Mouse (Mus musculus): ENCODE data around the gene Gbp3. TPM values are rescaled to one million over a fixed set of nuclear protein-coding genes. Genes with fewer than 3 reads are reported as not detected.

Gene Gbp3
- polyA plus RNA-seq, 1 experiment from 2014 or later = 0.86 TPM

- H3K4me1 ChIP-seq = no peaks in the 10 kb centered on the region
- H3K36me3 ChIP-seq = no peaks in the 10 kb centered on the region
- no peak overlapping the region for H3K9ac ChIP-seq
- H3K27ac ChIP-seq = no peak overlapping the region
- H3K9me3 ChIP-seq (replicated peaks) = no peaks in the 10 kb centered on the region
- no peak for ATAC-seq
- no peaks in the 10 kb centered on the region for H3K27me3 ChIP-seq (replicated peaks)
- H3K4me2 ChIP-seq = no peak overlapping the region
- no peak overlapping the region for H3K4me3 ChIP-seq
- 63% methylated on average over 4 of the region's 4 CpGs for WGBS (ENCODE audit: insufficient replicate concordance)
Observed at GRCm38 (mm10) chr3:142590431-142591067, 30.7 kb downstream of the Gbp3 start.

- Histone ChIP-seq H3K9me3 (replicated peaks) (no peaks in the 10 kb centered on the region), H3K4me3 (no peak within 1 kb of the TSS), H3K27ac (no peak within 1 kb of the TSS), H3K27me3 (replicated peaks) (no peaks in the 10 kb centered on the region), H3K36me3 (no peaks in the 10 kb centered on the region), H3K4me1 (no peaks in the 10 kb centered on the region), H3K9ac (no peak within 1 kb of the TSS), H3K4me2 (no peak within 1 kb of the TSS)
- ATAC-seq = no peak
- 59% methylated on average over 1 of the region's 1 CpGs for WGBS (ENCODE audit: insufficient replicate concordance)
Observed at GRCm38 (mm10) chr3:142594547-142594946, 34.7 kb downstream of the Gbp3 start, which contains the start of gene Gbp2b. Gene Gbp2b, plus strand, starts transcription at chr3:142594847.

- Histone ChIP-seq H3K9me3 (replicated peaks) (no peaks in the 10 kb centered on the region), H3K36me3 (no peaks in the 10 kb centered on the region), H3K9ac (no peak overlapping the region), H3K27ac (no peak overlapping the region), H3K4me3 (no peak overlapping the region), H3K4me1 (no peaks in the 10 kb centered on the region), H3K27me3 (replicated peaks) (no peaks in the 10 kb centered on the region), H3K4me2 (no peak overlapping the region)
- no peak for ATAC-seq
- 39% methylated on average over 3 of the region's 3 CpGs for WGBS (ENCODE audit: insufficient replicate concordance)
Observed at GRCm38 (mm10) chr3:142597923-142598322, 38.1 kb downstream of the Gbp3 start.

GRCm38 (mm10) chr3:142601675-142602074 is 41.8 kb downstream of the Gbp3 start:
- no peak for ATAC-seq
- Histone ChIP-seq H3K4me1 (no peaks in the 10 kb centered on the region), H3K9ac (no peak overlapping the region)

GRCm38 (mm10) chr3:142618658-142619057 is 58.8 kb downstream of the Gbp3 start:
- H3K9ac ChIP-seq = no peak overlapping the region
- ATAC-seq = no peak
- no peaks in the 10 kb centered on the region for H3K36me3 ChIP-seq
- 66% methylated on average over 3 of the region's 3 CpGs for WGBS (ENCODE audit: insufficient replicate concordance)
- H3K9me3 ChIP-seq (replicated peaks) = no peaks in the 10 kb centered on the region
- no peak overlapping the region for H3K4me3 ChIP-seq
- H3K4me2 ChIP-seq = no peak overlapping the region
- H3K27me3 ChIP-seq (replicated peaks) = no peaks in the 10 kb centered on the region
- no peak overlapping the region for H3K27ac ChIP-seq
- peaks cover 6% of the 10 kb centered on the region; the same call in 1 of the 2 replicates for H3K4me1 ChIP-seq

More at GRCm38 (mm10) chr3:142601675-142602074, 41.8 kb downstream of the Gbp3 start:
- no peaks in the 10 kb centered on the region for H3K36me3 ChIP-seq
- no peak overlapping the region for H3K4me2 ChIP-seq
- no peak overlapping the region for H3K4me3 ChIP-seq
- no peak overlapping the region for H3K27ac ChIP-seq
- no peaks in the 10 kb centered on the region for H3K9me3 ChIP-seq (replicated peaks)
- H3K27me3 ChIP-seq (replicated peaks) = no peaks in the 10 kb centered on the region

GRCm38 (mm10) chr3:142619606-142620005 is 59.8 kb downstream of the Gbp3 start:
- Histone ChIP-seq H3K4me2 (no peak overlapping the region), H3K4me1 (peaks cover 6% of the 10 kb centered on the region; the same call in 1 of the 2 replicates), H3K27ac (no peak overlapping the region), H3K4me3 (no peak overlapping the region), H3K36me3 (no peaks in the 10 kb centered on the region), H3K9me3 (replicated peaks) (no peaks in the 10 kb centered on the region), H3K27me3 (replicated peaks) (no peaks in the 10 kb centered on the region), H3K9ac (no peak overlapping the region)
- 38% methylated on average over 1 of the region's 1 CpGs for WGBS (ENCODE audit: insufficient replicate concordance)
- ATAC-seq = no peak

GRCm38 (mm10) chr3:142620111-142620955 is 60.5 kb downstream of the Gbp3 start, which contains the start of gene Gbp2:
Gene Gbp2, plus strand, starts transcription at chr3:142620602.
- no peaks in the 10 kb centered on the region for H3K27me3 ChIP-seq (replicated peaks)
- no peaks in the 10 kb centered on the region for H3K9me3 ChIP-seq (replicated peaks)
- H3K36me3 ChIP-seq = no peaks in the 10 kb centered on the region
- H3K9ac ChIP-seq = 0 out of 2 replicates have a peak within 1 kb of the TSS, but pooled peaks have one; percentile 31
- H3K4me2 ChIP-seq = peak within 1 kb of the TSS; percentile 57
- 35% methylated on average over 4 of the region's 4 CpGs for WGBS (ENCODE audit: insufficient replicate concordance)
- H3K4me1 ChIP-seq = peaks cover 6% of the 10 kb centered on the region; the same call in 1 of the 2 replicates
- peak within 1 kb of the TSS; percentile 41 for H3K4me3 ChIP-seq
- ATAC-seq = peak; percentile 37; the same call in 1 of the 2 replicates
- peak within 1 kb of the TSS; percentile 40; the same call in 1 of the 2 replicates for H3K27ac ChIP-seq

- H3K9me3 ChIP-seq (replicated peaks) = no peaks in the 10 kb centered on the region
- 36% methylated on average over 3 of the region's 3 CpGs for WGBS (ENCODE audit: insufficient replicate concordance)
- no peak for ATAC-seq
- peaks cover 6% of the 10 kb centered on the region; the same call in 1 of the 2 replicates for H3K4me1 ChIP-seq
- peak overlapping the region; percentile 41 for H3K4me3 ChIP-seq
- H3K27ac ChIP-seq = 0 out of 2 replicates have a peak overlapping the region, but pooled peaks have one; percentile 40
- H3K36me3 ChIP-seq = no peaks in the 10 kb centered on the region
- no peaks in the 10 kb centered on the region for H3K27me3 ChIP-seq (replicated peaks)
- H3K9ac ChIP-seq = no peak overlapping the region
- peak overlapping the region; percentile 57 for H3K4me2 ChIP-seq
Observed at GRCm38 (mm10) chr3:142620956-142621562, 61.2 kb downstream of the Gbp3 start.

Other genes starting within 250 kb of the Gbp3 start
- 15.6 and 16.8 TPM in 2 replicates for gene Pdlim5, start 164.3 kb upstream of the Gbp3 start, polyA plus RNA-seq (2016; fragmentation: Nextera tagmentation; extraction: Ambion mirVana)
- 0.17 TPM in 1 of 2 replicates, not detected in the other for gene Gbp5, start 66.0 kb upstream of the Gbp3 start, polyA plus RNA-seq (2016; fragmentation: Nextera tagmentation; extraction: Ambion mirVana)
- 2.1 and 2.4 TPM in 2 replicates for gene Gbp7, start 29.7 kb upstream of the Gbp3 start, polyA plus RNA-seq (2016; fragmentation: Nextera tagmentation; extraction: Ambion mirVana)
- not detected in 2 replicates for gene Gbp2b, start 34.8 kb downstream of the Gbp3 start, polyA plus RNA-seq (2016; fragmentation: Nextera tagmentation; extraction: Ambion mirVana)
- 1.9 and 2.1 TPM in 2 replicates for gene Gbp2, start 60.6 kb downstream of the Gbp3 start, polyA plus RNA-seq (2016; fragmentation: Nextera tagmentation; extraction: Ambion mirVana)
- 9.5 and 11.0 TPM in 2 replicates for gene Kyat3, start 141.0 kb downstream of the Gbp3 start, polyA plus RNA-seq (2016; fragmentation: Nextera tagmentation; extraction: Ambion mirVana)
- 46.5 and 50.7 TPM in 2 replicates for gene Gtf2b, start 205.0 kb downstream of the Gbp3 start, polyA plus RNA-seq (2016; fragmentation: Nextera tagmentation; extraction: Ambion mirVana)

Data from liver, embryonic 12.5 days (tissue).